Mouse (Mus musculus) myocyte (in vitro differentiated cells): ENCODE results near the gene Vps54. TPM values are rescaled to one million over a fixed set of nuclear protein-coding genes. Genes with fewer than 3 reads are reported as not detected.
A peak's percentile ranks its signal among the peaks of the same experiment; 100 is the strongest.

ENCODE experiments used
- H3K27me3 ChIP-seq: one replicate; pipeline ENCODE4 v1.6.1; 2011; ENCODE audit not compliant: control insufficient read depth, insufficient read depth, insufficient read length
- H3K36me3 ChIP-seq: one replicate; pipeline ENCODE4 v1.6.1; 2011; ENCODE audit not compliant: control insufficient read depth, insufficient read depth
- H3K4me2 ChIP-seq: one replicate; pipeline ENCODE4 v1.6.1; 2011; ENCODE audit warnings: low read depth, control low read depth
- H3K4me3 ChIP-seq: one replicate; pipeline ENCODE4 v1.5.1; 2011; ENCODE audit warnings: mild to moderate bottlenecking, control low read depth, moderate library complexity
- H3K79me2 ChIP-seq: one replicate; pipeline ENCODE4 v1.6.1; 2011; ENCODE audit not compliant: control insufficient read depth, insufficient read depth
- H3ac ChIP-seq: one replicate; pipeline ENCODE4 v1.6.1; 2011; ENCODE audit not compliant: control insufficient read depth, insufficient read length
- E2F4 ChIP-seq: IDR thresholded peaks from one replicate; pipeline ENCODE4 v1.6.1; 2011; ENCODE audit warnings: mild to moderate bottlenecking, control low read depth, moderate library complexity; ENCODE audit not compliant: insufficient read depth
- MAX ChIP-seq: IDR thresholded peaks from one replicate; pipeline ENCODE4 v1.6.1; 2011; ENCODE audit warnings: low read depth, mild to moderate bottlenecking, control low read depth
- MYOD1 ChIP-seq, 3 experiments: IDR thresholded peaks; one replicate each; pipeline ENCODE4 v1.6.1; 2011; ENCODE audit warnings: control low read depth in 2 of 3, low read depth in 2 of 3, mild to moderate bottlenecking in 2 of 3, moderate library complexity in 1 of 3; ENCODE audit not compliant: insufficient read length in 2 of 3, control insufficient read depth in 1 of 3
- MYOG ChIP-seq, 3 experiments: IDR thresholded peaks; one replicate each; pipeline ENCODE4 v1.6.1; 2011; ENCODE audit warnings: control low read depth in 2 of 3, low read depth in 2 of 3, mild to moderate bottlenecking in 2 of 3; ENCODE audit not compliant: insufficient read length in 2 of 3, control insufficient read depth in 1 of 3, insufficient read depth in 1 of 3
- POLR2A ChIP-seq: IDR thresholded peaks from one replicate; pipeline ENCODE4 v1.6.1; 2011; ENCODE audit warnings: low read depth, mild to moderate bottlenecking, control low read depth, moderate library complexity; ENCODE audit not compliant: insufficient read length
- POLR2AphosphoS2 ChIP-seq: IDR thresholded peaks from one replicate; pipeline ENCODE4 v1.6.1; 2011; ENCODE audit warnings: low read depth, control low read depth; ENCODE audit not compliant: insufficient read length
- REST ChIP-seq: IDR thresholded peaks from one replicate; pipeline ENCODE4 v1.6.1; 2011; ENCODE audit warnings: mild to moderate bottlenecking, control low read depth, moderate library complexity; ENCODE audit not compliant: insufficient read depth, insufficient read length
- SRF ChIP-seq: IDR thresholded peaks from one replicate; pipeline ENCODE4 v1.6.1; 2011; ENCODE audit warnings: low read depth; ENCODE audit not compliant: control insufficient read depth, insufficient read length
- TCF12 ChIP-seq: IDR thresholded peaks from one replicate; pipeline ENCODE4 v1.6.1; 2011; ENCODE audit warnings: mild to moderate bottlenecking, control low read depth; ENCODE audit not compliant: poor library complexity, insufficient read depth, severe bottlenecking
- TCF3 ChIP-seq: IDR thresholded peaks from one replicate; pipeline ENCODE4 v1.6.1; 2011; ENCODE audit warnings: low read depth, control low read depth; ENCODE audit not compliant: insufficient read length
- USF1 ChIP-seq: IDR thresholded peaks from one replicate; pipeline ENCODE4 v1.6.1; 2011; ENCODE audit warnings: low read depth, mild to moderate bottlenecking, control low read depth, moderate library complexity
- polyA plus RNA-seq: library from polyadenylated mRNA; unstranded; fragments of >200 nt; fragmentation: generic; extraction: Trizol; gene quantifications from one replicate; pipeline ENCODE4 v1.2.1, GENCODE M21; 2012; ENCODE audit warnings: missing spikeins

Vps54 gene
- polyA plus RNA-seq, 1 experiment = 4.1 TPM

DNA sequence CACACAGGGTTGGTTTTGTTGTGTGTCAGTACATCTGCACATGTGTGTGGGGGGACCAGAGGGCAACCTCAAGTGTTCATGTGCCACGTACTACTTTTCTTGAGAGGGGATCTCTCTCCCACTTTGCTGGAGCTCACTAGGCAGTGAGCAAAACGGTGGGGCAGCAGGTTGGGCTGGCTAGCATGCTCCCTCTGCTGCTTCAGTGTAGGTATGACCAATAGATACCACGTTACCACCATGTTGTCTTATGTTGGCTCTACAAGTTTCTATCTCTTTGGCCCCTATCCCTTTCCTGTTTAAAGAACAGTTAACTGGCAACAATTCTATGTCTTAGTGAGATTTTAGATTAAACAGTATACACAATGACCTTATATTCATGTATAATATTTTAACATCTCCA, 83.3 kb downstream of the Vps54 start:
- Histone ChIP-seq H3K36me3 (peaks cover 24% of the 10 kb centered on the region), H3K4me3 (no peak overlapping the region), H3K4me2 (no peak overlapping the region), H3K27me3 (no peaks in the 10 kb centered on the region), H3K79me2 (no peaks in the 10 kb centered on the region), H3ac (no peak overlapping the region)
- TF ChIP-seq POLR2A (no peak), USF1 (no peak), TCF3 (no peak), E2F4 (no peak), TCF12 (no peak), POLR2AphosphoS2 (peak; percentile 58), MYOG (IDR thresholded peaks at IDR 0.05; ENCODE audit: control insufficient read depth in 1 of 3, insufficient read depth in 1 of 3, insufficient read length in 2 of 3, low read depth in 2 of 3) (no peak)

DNA sequence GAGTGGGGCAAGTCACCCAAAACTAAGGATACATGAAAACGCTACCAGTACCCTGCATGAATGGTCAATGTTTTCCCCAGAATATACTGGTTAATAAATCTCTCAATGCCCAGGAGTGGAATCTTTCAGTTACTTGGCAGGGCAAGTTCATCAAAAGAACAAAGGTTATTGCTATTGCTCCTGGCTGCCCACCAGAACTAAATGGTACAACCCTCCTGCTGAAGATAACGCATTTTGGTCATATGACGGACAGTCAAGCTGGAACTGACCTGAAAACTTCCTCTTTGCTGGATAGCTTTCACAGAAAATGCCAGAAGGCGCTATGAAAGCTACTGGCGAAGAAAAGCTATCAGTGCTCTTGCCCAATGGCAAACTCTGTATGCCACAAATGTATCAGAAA, 86.7 kb downstream of the Vps54 start:
- H3K27me3 ChIP-seq = no peaks in the 10 kb centered on the region
- H3K36me3 ChIP-seq = peaks cover 50% of the 10 kb centered on the region
- no peaks in the 10 kb centered on the region for H3K79me2 ChIP-seq
- TF ChIP-seq SRF (no peak), TCF12 (no peak)
- H3K4me3 ChIP-seq = no peak overlapping the region
- no peak overlapping the region for H3ac ChIP-seq
- no peak overlapping the region for H3K4me2 ChIP-seq

DNA sequence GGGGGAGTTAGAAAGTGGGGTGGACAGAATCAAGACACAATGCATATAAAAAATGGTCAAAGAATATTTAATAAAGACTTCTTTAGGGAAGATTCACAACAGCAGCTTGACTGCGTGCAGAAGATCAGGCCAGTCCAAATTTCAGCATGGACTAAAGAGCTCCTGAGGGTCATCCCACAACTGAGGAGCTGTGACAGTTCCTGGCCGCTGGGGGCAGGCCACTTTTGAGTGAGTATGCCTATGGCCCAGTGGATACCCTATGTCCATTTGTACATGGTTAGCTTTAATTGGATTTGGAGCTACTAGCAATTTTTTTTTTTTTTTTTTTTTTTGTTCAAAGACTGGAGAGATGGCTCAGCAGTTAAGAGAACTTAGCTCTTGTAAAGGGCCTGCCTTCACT, 87.7 kb downstream of the Vps54 start:
- Histone ChIP-seq H3ac (no peak overlapping the region), H3K4me3 (no peak overlapping the region), H3K27me3 (no peaks in the 10 kb centered on the region), H3K4me2 (no peak overlapping the region), H3K79me2 (no peaks in the 10 kb centered on the region), H3K36me3 (peaks cover 53% of the 10 kb centered on the region)
- no peak for TF ChIP-seq SRF
- TF ChIP-seq POLR2AphosphoS2 = no peak
- no peak for TF ChIP-seq USF1
- no peak for TF ChIP-seq TCF3
- TF ChIP-seq TCF12 = no peak
- TF ChIP-seq REST = no peak
- TF ChIP-seq MAX = no peak

DNA sequence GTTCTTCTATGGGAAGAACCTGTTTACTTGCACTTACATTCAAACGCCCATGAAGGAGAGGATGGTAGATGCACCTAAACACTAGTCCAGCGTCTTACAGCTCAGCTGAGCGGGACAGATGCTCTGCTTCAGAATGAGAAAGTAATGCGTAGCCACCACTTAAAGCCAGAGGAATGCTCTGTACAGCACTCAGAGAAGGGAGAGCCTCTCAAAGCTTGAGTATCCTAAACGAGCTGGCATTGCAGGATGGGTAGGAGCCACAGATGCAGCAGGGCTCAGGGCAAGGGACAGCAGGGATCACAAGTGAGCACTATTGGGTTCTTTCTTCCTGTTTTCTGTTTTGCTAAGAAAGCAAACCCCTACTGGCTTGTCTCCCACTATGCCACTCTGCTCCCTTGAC, 88.4 kb downstream of the Vps54 start:
- Histone ChIP-seq H3K79me2 (no peaks in the 10 kb centered on the region), H3K36me3 (peaks cover 55% of the 10 kb centered on the region), H3K4me2 (no peak overlapping the region), H3K4me3 (no peak overlapping the region), H3ac (no peak overlapping the region), H3K27me3 (no peaks in the 10 kb centered on the region)
- TF ChIP-seq TCF3 (no peak), SRF (no peak), POLR2AphosphoS2 (no peak), E2F4 (no peak), MYOD1 (IDR thresholded peaks at IDR 0.05; ENCODE audit: control insufficient read depth in 1 of 3, insufficient read length in 2 of 3, low read depth in 2 of 3) (no peak), POLR2A (no peak), REST (no peak), MYOG (IDR thresholded peaks at IDR 0.05; ENCODE audit: control insufficient read depth in 1 of 3, insufficient read depth in 1 of 3, insufficient read length in 2 of 3, low read depth in 2 of 3) (no peak), MAX (no peak)

DNA sequence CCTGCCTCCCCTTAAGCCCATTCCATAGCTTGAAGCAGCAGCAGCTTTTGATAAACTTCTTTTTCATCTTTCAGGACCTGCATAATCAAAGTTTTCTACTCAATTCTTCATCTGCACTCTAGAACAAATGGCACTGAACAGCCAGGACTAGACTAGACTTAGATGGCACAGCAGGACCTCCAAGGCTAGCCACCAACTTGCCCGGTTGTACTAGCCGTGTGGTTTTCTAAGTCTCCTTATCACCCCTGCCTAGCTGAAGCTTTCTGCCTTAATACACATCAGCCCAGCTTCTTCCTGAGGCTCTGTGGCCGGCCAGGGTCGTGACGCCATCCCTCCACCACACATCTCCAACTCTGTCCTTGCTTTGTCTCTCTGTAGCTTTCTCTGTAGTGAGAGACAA, 89.1 kb downstream of the Vps54 start:
- no peak for TF ChIP-seq TCF12
- no peak for TF ChIP-seq E2F4
- no peak for TF ChIP-seq USF1
- TF ChIP-seq POLR2A = no peak
- TF ChIP-seq SRF = no peak
- TF ChIP-seq MYOG (IDR thresholded peaks at IDR 0.05; ENCODE audit: control insufficient read depth in 1 of 3, insufficient read depth in 1 of 3, insufficient read length in 2 of 3, low read depth in 2 of 3) = no peak
- TF ChIP-seq REST = no peak

More for the DNA sequence above, 89.1 kb downstream of the Vps54 start:
- Histone ChIP-seq H3K27me3 (no peaks in the 10 kb centered on the region), H3K36me3 (peaks cover 51% of the 10 kb centered on the region), H3K4me3 (no peak overlapping the region), H3ac (no peak overlapping the region), H3K4me2 (no peak overlapping the region), H3K79me2 (no peaks in the 10 kb centered on the region)
